Mouse (Mus musculus) kidney, postnatal 36 days (tissue): ENCODE data around the gene Lsamp.

Source experiments
- DNase-seq, 2 experiments: peaks; one replicate each; pipeline ENCODE4 v3.0.0; 2021 to 2022; ENCODE audit warnings: mixed read lengths in 2 of 2

The Lsamp gene

GRCm38 (mm10) chr16:41820369-41820768 lies 1836.2 kb downstream of the Lsamp start:
- no peak for DNase-seq

DNA sequence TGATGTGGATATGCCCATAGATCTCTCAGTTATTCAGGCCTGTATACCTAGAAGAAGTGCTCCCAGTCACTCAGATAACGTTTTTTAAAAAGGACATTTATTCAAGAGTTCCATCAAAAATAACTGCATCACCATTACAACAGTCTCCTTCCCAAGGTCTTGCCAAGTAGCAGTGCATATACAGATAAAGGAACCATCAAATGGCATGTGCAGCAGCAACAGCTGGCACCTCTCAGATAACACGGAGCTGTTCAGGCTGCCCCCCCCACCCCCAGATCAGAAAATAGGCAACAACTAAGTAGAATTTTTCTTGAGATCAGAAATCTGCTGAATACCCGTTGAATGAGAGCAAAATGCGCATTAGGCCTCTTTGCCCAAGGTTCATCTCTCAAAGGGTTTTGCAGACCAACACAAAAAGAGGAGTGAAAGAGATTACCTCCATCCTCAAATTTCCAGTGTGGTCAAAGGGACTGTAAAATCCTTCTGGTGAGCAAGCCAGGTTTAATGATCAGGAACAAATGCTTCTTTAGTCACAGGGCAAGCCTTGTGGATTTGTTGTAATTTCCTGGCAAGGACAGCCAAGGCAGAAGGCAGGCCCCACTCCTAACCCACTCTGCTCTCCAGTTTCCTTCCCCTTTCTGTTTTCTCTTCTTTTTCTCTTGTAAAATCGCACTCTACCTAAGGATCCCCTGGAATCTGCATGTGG lies 1842.9 kb downstream of the Lsamp start:
- DNase-seq: no peak

DNA sequence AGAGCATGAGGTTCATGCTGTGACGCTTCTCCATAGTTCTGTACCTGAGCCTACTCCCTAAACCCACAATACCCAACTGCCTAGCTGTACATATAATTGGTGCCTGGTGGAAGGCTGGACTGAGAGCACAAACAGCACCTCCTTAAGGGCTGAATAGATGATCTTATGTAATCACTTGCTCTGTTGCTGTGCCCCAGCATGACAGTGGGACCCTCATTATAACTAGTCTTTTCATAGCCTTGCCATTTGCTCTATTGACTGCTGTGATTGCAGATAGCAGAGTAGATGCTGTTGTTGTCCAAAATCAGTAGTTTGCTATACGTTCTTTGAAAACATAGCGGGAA lies 1843.4 kb downstream of the Lsamp start:
- no peak for DNase-seq

DNA sequence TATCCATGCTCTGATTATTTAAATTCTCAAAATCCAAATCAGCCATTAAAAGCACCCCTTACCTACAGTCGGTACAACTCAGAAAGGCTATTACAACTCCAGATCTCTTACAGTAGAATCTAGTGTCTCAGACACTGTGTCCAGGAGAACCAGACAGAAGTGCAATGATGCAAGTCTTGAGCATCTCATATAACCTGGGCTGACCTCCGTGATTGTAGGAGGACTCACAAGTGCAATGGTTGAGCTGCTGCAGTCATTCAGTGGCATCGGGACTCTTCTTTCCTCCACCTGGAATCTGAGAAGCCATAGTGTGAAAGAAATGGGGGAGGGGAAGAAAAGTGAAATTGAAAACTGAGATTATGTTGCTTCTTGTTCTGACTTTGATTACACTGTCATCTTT lies 1850.5 kb downstream of the Lsamp start:
- DNase-seq: no peak

- DNase-seq: peak in 1 of 2 experiments; percentile 0
Measured at GRCm38 (mm10) chr16:41835745-41836144, 1851.6 kb downstream of the Lsamp start.

- DNase-seq: no peak
Measured at GRCm38 (mm10) chr16:41839751-41840404, 1855.7 kb downstream of the Lsamp start.

DNA sequence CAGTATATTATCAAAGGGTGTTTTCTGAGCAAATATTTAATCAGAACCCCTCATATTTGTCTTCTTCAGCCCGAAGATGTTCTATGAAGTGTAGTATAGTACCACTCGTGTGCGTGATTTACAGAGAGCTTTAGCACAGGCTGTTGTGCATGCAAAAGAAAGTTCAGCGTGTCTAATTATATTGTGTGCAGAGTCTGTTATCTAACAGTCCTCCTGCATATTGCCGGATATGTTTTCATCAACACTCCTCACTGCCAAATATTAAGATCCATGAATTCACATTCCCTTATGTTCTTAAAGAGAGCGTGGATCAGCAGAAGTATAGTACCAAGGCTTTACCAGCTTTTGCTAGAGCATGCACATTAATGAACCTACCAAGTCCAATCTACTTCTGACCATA lies 1862.7 kb downstream of the Lsamp start:
- no peak for DNase-seq

- no peak for DNase-seq
Measured at GRCm38 (mm10) chr16:41871917-41872593, 1887.9 kb downstream of the Lsamp start.

DNA sequence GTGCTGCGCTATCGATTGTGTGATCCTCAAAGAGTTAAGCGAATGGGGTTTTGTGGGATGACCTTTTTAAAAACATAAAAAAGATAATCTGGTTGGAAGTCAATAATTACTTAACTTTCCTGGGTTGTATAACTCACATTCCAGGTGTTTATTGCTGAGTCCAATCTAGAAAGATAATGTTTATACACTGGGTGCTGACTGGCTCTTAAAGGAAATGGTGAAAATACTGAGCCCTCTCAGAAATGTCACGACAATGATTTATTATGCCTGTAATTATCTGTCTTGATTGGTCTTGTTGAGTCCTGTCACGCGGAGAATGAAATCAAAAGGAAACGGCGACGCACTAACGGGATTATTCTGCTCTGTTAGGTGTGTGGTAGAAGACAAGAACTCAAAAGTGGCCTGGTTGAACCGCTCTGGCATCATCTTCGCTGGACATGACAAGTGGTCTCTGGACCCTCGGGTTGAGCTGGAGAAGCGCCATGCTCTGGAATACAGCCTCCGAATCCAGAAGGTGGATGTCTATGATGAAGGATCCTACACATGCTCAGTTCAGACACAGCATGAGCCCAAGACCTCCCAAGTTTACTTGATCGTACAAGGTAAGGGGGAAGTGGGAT lies 1904.5 kb downstream of the Lsamp start:
- DNase-seq: no peak

DNA sequence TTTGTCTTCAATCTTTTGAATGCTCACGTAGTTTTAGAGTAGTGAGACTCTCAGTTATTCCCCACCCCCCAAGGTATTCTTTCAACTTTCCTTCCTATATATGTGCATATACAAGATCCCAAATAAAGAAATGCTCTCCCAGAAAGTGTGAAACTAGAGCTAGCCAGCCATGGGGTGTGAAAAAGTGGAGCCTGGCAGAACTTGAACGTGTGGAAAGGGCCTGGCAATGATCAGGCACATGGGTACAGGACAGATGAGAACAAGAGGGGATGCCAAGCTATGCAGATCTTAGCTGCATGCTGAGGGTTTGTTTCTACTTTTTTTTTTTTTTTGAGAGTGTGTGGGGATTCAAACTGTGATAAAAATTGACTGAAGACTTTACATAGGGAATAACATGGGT lies 1916.6 kb downstream of the Lsamp start:
- DNase-seq: no peak

DNA sequence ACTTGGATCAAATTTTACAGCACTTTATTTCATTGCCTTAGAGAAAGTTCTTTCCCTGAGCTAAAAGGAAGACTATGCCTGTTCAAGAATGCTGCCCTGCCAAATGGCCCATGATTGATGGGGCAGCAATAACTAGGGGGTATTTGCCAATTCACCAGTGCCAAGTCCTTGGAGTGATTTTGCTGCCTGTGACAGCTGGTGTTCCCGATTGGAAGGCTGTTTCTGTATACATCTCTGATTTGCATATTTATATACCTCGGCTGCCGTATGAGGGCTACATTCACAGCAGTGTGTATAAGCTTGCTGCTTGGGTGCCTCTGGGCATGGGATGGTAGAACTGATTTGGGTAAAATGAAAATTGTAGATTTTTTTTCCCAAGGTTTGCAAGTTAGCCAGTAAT lies 1919.5 kb downstream of the Lsamp start:
- no peak for DNase-seq

GRCm38 (mm10) chr16:41912584-41913193 lies 1928.5 kb downstream of the Lsamp start:
- DNase-seq: no peak

GRCm38 (mm10) chr16:41913346-41913745 lies 1929.2 kb downstream of the Lsamp start:
- DNase-seq: no peak

- DNase-seq: no peak
Measured at GRCm38 (mm10) chr16:41916342-41916741, 1932.2 kb downstream of the Lsamp start.

GRCm38 (mm10) chr16:41917057-41917821 lies 1933.1 kb downstream of the Lsamp start:
- no peak for DNase-seq

GRCm38 (mm10) chr16:41929546-41929945 lies 1945.4 kb downstream of the Lsamp start:
- DNase-seq: no peak

DNA sequence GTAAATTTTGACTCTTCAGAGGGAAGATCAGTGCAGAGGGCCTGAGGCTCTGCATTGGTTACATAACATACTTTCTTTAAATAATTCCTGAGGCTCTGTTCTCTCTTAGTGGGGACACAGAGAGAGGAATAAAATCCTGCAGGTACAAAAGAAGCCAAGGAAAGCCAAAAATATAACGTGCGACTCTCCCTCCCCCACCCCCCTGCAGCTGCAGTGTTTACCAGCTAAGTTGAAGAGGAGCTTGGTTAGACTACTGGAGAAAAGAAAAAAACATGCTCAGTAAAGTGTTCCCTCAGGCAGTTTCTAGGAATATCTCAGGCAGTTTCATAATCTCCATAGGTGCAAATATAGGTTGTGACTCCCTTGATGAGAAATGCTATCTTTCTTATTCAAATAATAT lies 1951.5 kb downstream of the Lsamp start:
- DNase-seq: no peak

DNA sequence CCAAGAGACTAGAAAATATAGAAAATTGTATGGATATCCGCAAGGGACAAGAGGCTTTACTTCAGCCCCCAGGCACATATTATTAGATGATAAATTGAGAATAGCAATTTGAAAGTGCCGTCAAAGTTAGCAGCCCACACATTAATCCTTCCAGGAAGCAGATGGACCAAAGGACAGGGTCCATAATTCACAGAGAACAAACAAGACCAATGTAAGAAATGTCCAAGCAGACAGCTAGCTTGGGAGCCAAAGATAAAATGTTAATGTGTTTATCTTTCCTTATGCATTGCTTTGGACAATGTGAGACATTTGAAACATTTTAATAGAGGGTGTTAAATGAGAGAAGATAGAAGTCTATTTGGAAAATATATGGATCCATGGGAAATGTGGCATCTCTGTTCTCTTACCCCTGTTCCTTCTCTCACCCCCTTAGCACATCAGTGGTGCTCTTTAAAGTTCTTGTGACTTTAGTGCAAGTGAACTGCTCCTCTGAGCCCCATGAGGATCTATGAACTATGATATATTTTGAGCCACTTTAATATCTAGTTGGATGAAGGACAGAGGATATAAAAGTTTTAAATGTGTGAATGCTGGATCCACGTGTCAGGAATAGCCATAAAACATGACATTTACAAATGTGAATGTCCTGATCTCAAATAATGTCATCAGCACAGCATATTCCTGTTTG lies 1952.9 kb downstream of the Lsamp start:
- DNase-seq: no peak

DNA sequence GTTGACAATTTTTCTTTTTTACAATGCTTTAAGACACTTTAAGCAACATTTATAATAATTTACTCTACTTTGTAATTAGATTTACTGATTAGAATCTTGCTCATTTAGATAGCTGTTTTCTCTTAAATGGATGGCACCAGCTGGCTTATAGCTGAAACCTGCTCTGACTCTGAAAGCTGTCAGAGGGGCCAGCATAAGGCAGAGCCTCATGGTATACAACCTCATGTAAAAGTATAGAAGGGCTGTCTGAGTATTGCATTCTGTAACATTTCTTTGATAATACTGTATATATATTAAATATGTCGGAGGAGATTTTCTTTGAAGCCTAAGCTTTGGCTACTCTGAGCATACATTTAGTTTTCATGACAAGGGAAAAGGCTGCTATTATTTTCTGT lies 1953.4 kb downstream of the Lsamp start:
- no peak for DNase-seq

DNA sequence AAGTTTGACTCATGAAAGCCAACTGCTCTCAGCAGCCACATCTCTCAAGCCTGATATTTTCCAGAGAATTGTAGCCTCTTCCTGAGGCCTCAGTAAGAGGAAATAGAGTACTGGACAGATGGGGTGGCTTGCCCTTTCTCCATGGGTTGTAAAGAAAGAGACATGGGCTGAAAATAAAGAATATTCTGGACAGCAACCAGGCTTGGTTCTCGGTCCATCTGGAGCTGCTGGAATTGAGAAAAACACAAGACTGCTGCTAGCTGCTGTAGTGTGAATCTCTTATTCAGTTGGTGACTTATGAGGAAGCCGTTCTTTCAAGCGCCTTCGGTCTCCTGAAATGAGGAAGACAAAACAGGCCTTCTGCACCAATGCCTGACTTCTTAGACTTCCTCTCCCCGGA lies 1954.1 kb downstream of the Lsamp start:
- DNase-seq: no peak

DNA sequence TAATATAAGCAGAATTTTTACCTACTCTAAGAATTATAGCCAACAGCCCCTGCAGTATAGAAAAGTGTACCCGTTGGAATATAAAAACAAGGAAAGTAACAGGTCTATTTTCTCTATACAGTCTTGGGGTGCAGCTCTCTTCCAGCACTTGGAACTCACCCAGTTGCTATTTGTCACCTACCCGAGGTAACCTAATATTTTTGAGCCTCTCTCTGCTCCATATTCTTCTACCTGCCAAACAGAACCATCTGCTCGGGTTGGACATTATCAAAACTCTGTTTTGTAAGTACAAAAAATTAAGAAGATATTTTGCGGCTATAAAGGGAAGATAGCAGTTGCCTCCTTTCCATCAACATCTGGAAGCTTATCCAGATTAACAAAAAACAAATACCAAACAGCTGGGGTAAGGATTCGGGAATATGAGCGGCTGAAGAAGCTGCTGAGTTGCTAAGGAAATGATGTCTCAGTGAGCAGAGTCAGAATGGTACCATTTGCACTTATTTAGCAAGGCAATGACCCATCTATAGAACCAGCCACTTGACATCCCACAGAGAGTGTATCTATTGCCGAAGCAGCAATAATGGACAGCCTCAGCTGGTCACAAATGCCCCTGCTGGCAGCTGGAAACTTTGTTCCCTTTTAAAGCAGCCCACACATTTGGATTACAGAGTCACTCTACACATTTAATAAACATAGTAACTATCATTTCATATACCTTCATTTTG lies 1957.6 kb downstream of the Lsamp start:
- no peak for DNase-seq
